20 mouse cellular contexts compared by ENCODE assay signal in the genomic region with DNA sequence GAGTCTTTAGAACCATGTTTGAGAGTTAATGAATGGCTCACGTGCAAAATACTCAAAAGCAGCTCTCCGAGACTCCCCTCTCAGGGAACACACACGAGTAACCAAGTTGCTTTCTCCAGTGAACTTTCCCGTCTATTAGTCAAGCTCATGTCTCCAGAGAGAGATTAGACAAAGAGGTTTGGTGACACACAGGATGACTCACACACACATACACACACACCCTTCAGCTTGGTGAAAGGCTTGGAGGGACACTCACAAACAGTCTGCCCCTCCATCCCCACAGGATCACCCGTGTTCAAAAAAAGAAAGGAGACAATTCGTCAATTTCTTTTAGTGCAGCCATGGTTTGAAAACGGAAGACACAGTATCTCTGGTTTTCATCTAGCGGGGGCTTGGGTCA. TPM values are rescaled to one million over a fixed set of nuclear protein-coding genes. Genes with fewer than 3 reads are reported as not detected.
A peak's percentile ranks its signal among the peaks of the same experiment; 100 is the strongest.
DNase-seq lines count a peak whose midpoint lies in the region; ATAC-seq and TF ChIP-seq lines count a peak whose summit lies in the region.
"Had no signal": no experiment of that assay in that cellular context is flagged by ENCODE, and none has a peak within 500 bp of the region (broad histone marks: within the 10 kb centered on the region; RNA-seq: fewer than 3 reads in every experiment).

No protein-coding gene starts in this region.

- TF ChIP-seq CTCF in E14TG2a.4 (conservative IDR thresholded peaks at IDR 0.05; ENCODE audit: low read length) = no peak
- TF ChIP-seq CTCF in heart, adult 2 months (IDR thresholded peaks at IDR 0.05) = no peak
- TF ChIP-seq CTCF in liver, postnatal 0 days (IDR thresholded peaks at IDR 0.05; ENCODE audit: low read depth) = no peak

- H3K79me2 ChIP-seq in myocyte (ENCODE audit: control insufficient read depth, insufficient read depth) = no peaks in the 10 kb centered on the region
- H3K79me2 ChIP-seq in heart, adult 2 months (replicated peaks; ENCODE audit: control insufficient read depth, insufficient read depth, low read length) = no peaks in the 10 kb centered on the region

- intact Hi-C loops in heart, adult 2 months (cut with DNase I) = no loop called here

- H3K27ac ChIP-seq in heart, adult 2 months = no peak overlapping the region
- no peak overlapping the region for H3K27ac ChIP-seq in liver, postnatal 0 days (ENCODE audit: low read depth)
- H3K27ac ChIP-seq: embryonic facial prominence, embryonic 12.5 days; forebrain, embryonic 15.5 days; heart, embryonic 13.5 days; hindbrain, embryonic 12.5 days had no signal

- H3K27me3 ChIP-seq in E14TG2a.4 (ENCODE audit: insufficient read depth, low read length) (no peaks in the 10 kb centered on the region), myocyte (ENCODE audit: control insufficient read depth, insufficient read depth, insufficient read length) (no peaks in the 10 kb centered on the region)
- H3K27me3 ChIP-seq in heart, adult 2 months (ENCODE audit: control insufficient read depth, insufficient read depth, low read length) = no peaks in the 10 kb centered on the region
- no peaks in the 10 kb centered on the region for H3K27me3 ChIP-seq in liver, postnatal 0 days (ENCODE audit: insufficient read depth, low read length)
- H3K27me3 ChIP-seq: embryonic facial prominence, embryonic 12.5 days; forebrain, embryonic 15.5 days; heart, embryonic 13.5 days; hindbrain, embryonic 12.5 days had no signal

- no peak for TF ChIP-seq POLR2A in myocyte (IDR thresholded peaks at IDR 0.05; ENCODE audit: insufficient read length, low read depth)
- TF ChIP-seq POLR2A in heart, adult 2 months (IDR thresholded peaks at IDR 0.05; ENCODE audit: insufficient read depth, low read depth, low read length) = no peak

- ATAC-seq in liver, postnatal 0 days = no peak
- ATAC-seq: CD4-positive, CD25-positive, alpha-beta regulatory T cell, adult 4 months; forebrain, embryonic 15.5 days; hindbrain, embryonic 16.5 days; inflammation-experienced regulatory T-cells, adult 6 months; intestine, postnatal 0 days had no signal

- peak; percentile 15 to 42 for DNase-seq in adrenal gland, postnatal 36 days
- no peak for DNase-seq in adrenal gland, postnatal 10 days
- no peak for DNase-seq in heart, adult 18-20 months
- no peak for DNase-seq in heart, adult 2 months
- DNase-seq in liver, postnatal 0 days = no peak
- DNase-seq: cerebellum, adult 11-12 months; cerebellum, adult 9-10 months; cerebellum, postnatal 25 days; gastrocnemius, postnatal 10 days; heart, postnatal 36 days had no signal

- H3K9me3 ChIP-seq in E14TG2a.4 (ENCODE audit: low read length) = no peaks in the 10 kb centered on the region
- H3K9me3 ChIP-seq in liver, postnatal 0 days (ENCODE audit: low read length) = no peaks in the 10 kb centered on the region
- H3K9me3 ChIP-seq: embryonic facial prominence, embryonic 12.5 days; forebrain, embryonic 15.5 days; heart, embryonic 13.5 days; hindbrain, embryonic 12.5 days had no signal

- no peak for TF ChIP-seq EP300 in heart, adult 2 months (IDR thresholded peaks at IDR 0.05; ENCODE audit: insufficient read depth, low read depth, low read length)
- TF ChIP-seq EP300 in liver, postnatal 0 days (IDR thresholded peaks at IDR 0.05; ENCODE audit: low read depth) = no peak

- 75% methylated on average over 8 of the region's 8 CpGs for WGBS in heart, adult 2 months
- WGBS in liver, postnatal 0 days (ENCODE audit: insufficient replicate concordance) = 71% methylated on average over 8 of the region's 8 CpGs

- peak overlapping the region; percentile 69 for H3K4me3 ChIP-seq in E14TG2a.4 (replicated peaks; ENCODE audit: low read length)
- no peak overlapping the region for H3K4me3 ChIP-seq in myocyte
- no peak overlapping the region for H3K4me3 ChIP-seq in heart, adult 2 months
- H3K4me3 ChIP-seq in liver, postnatal 0 days (ENCODE audit: low read depth, low read length) = no peak overlapping the region
- H3K4me3 ChIP-seq: embryonic facial prominence, embryonic 12.5 days; forebrain, embryonic 15.5 days; heart, embryonic 13.5 days; hindbrain, embryonic 12.5 days had no signal

- peaks cover 97% of the 10 kb centered on the region for H3K4me1 ChIP-seq in E14TG2a.4 (replicated peaks; ENCODE audit: low read depth, low read length)
- H3K4me1 ChIP-seq in heart, adult 2 months (ENCODE audit: control insufficient read depth, insufficient read depth, low read length) = no peaks in the 10 kb centered on the region; the same call in 1 of the 2 replicates
- H3K4me1 ChIP-seq in liver, postnatal 0 days (ENCODE audit: insufficient read depth) = no peaks in the 10 kb centered on the region
- H3K4me1 ChIP-seq: embryonic facial prominence, embryonic 12.5 days; hindbrain, embryonic 12.5 days had no signal

- H3K9ac ChIP-seq in heart, adult 2 months (ENCODE audit: low read depth, low read length) = no peak overlapping the region
- H3K9ac ChIP-seq in liver, postnatal 0 days (replicated peaks) = no peak overlapping the region
- H3K9ac ChIP-seq: embryonic facial prominence, embryonic 12.5 days; forebrain, embryonic 15.5 days; heart, embryonic 13.5 days; hindbrain, embryonic 12.5 days had no signal

- 0 out of 2 replicates have a peak, but pooled peaks cover 7% of the 10 kb centered on the region for H3K36me3 ChIP-seq in E14TG2a.4 (ENCODE audit: insufficient read depth, low read length)
- H3K36me3 ChIP-seq in myocyte (ENCODE audit: control insufficient read depth, insufficient read depth) = no peaks in the 10 kb centered on the region
- no peaks in the 10 kb centered on the region for H3K36me3 ChIP-seq in heart, adult 2 months (ENCODE audit: control insufficient read depth, insufficient read depth, low read length)
- H3K36me3 ChIP-seq in liver, postnatal 0 days (replicated peaks; ENCODE audit: insufficient read depth, low read length) = no peaks in the 10 kb centered on the region
- H3K36me3 ChIP-seq: embryonic facial prominence, embryonic 12.5 days; forebrain, embryonic 15.5 days; heart, embryonic 13.5 days; hindbrain, embryonic 12.5 days had no signal

- H3ac ChIP-seq in myocyte (ENCODE audit: control insufficient read depth, insufficient read length) = no peak overlapping the region

- peak overlapping the region; percentile 50 for H3K4me2 ChIP-seq in myocyte (ENCODE audit: low read depth)
- no peak overlapping the region for H3K4me2 ChIP-seq in liver, postnatal 0 days (ENCODE audit: low read depth, low read length)
- H3K4me2 ChIP-seq: embryonic facial prominence, embryonic 12.5 days; forebrain, embryonic 15.5 days; heart, embryonic 13.5 days; hindbrain, embryonic 12.5 days had no signal

TF ChIP-seq in myocyte, 11 proteins besides CTCF, POLR2A, EP300 and RAD21:
- TF ChIP-seq MAX (IDR thresholded peaks at IDR 0.05; ENCODE audit: low read depth) = no peak
- no peak for TF ChIP-seq CEBPB (IDR thresholded peaks at IDR 0.05; ENCODE audit: insufficient read depth, poor library complexity, severe bottlenecking)
- TF ChIP-seq POLR2AphosphoS2 (IDR thresholded peaks at IDR 0.05; ENCODE audit: insufficient read length, low read depth) = no peak
- TF ChIP-seq USF1 (IDR thresholded peaks at IDR 0.05; ENCODE audit: low read depth) = no peak
- no peak for TF ChIP-seq MYOD1 (IDR thresholded peaks at IDR 0.05; ENCODE audit: control insufficient read depth in 1 of 3, insufficient read length in 2 of 3, low read depth in 2 of 3)
- no peak for TF ChIP-seq MYOG (IDR thresholded peaks at IDR 0.05; ENCODE audit: control insufficient read depth in 1 of 3, insufficient read depth in 1 of 3, insufficient read length in 2 of 3, low read depth in 2 of 3)
- TF ChIP-seq SRF (IDR thresholded peaks at IDR 0.05; ENCODE audit: control insufficient read depth, insufficient read length, low read depth) = no peak
- no peak for TF ChIP-seq E2F4 (IDR thresholded peaks at IDR 0.05; ENCODE audit: insufficient read depth)
- no peak for TF ChIP-seq TCF3 (IDR thresholded peaks at IDR 0.05; ENCODE audit: insufficient read length, low read depth)
- TF ChIP-seq REST (IDR thresholded peaks at IDR 0.05; ENCODE audit: insufficient read depth, insufficient read length) = no peak
- TF ChIP-seq TCF12 (IDR thresholded peaks at IDR 0.05; ENCODE audit: insufficient read depth, poor library complexity, severe bottlenecking) = no peak

RNA-seq across cellular contexts. Expression of a gene that starts 32.7 kb away (rescaled TPM):
- 100 to 1,000 TPM; 110 to 144 TPM for total RNA-seq in adrenal gland, postnatal 36 days (2021)
- 100 to 1,000 TPM in 1 of 2 experiments, 10 to 100 TPM in 1; 95.0 to 204 TPM for total RNA-seq in adrenal gland, postnatal 10 days (2021)
- polyA plus RNA-seq in myocyte (2012; fragmentation: generic; extraction: Trizol) = 10.3 TPM
- total RNA-seq in heart, adult 18-20 months (2021) = 10 to 100 TPM; 75.5 to 79.8 TPM
- total RNA-seq in heart, adult 2 months (2021) = 10 to 100 TPM; 64.7 to 89.1 TPM
- polyA plus RNA-seq in heart, adult 2 months (2012; rRNA removed) = 31.9 and 43.5 TPM in 2 replicates
- polyA plus RNA-seq in liver, postnatal 0 days (2015; fragmentation: Nextera tagmentation; extraction: Ambion mirVana) = 20.6 and 21.7 TPM in 2 replicates

Comparison
In these comparisons a context has a peak if more than half of its experiments do, and no peak if none do; other contexts are left out.
1. DNase-seq: peak in adrenal gland, postnatal 36 days (2 of 2); none in adrenal gland, postnatal 10 days (single experiment), heart, adult 18-20 months (0 of 2), heart, adult 2 months (0 of 2) and liver, postnatal 0 days (single experiment).